Mouse (Mus musculus) hindbrain, embryonic 14.5 days (tissue): Measurements from ENCODE around the gene Pla2g4b. TPM values are rescaled to one million over a fixed set of nuclear protein-coding genes. Genes with fewer than 3 reads are reported as not detected.

Source experiments
- ATAC-seq: fragments of 200-750 bp; cut with Nextera tagmentation; 2 replicates; pipeline ENCODE4 v1.8.0; 2017; ENCODE audit warnings: moderate number of reproducible peaks, mild to moderate bottlenecking, moderate TSS enrichment, moderate library complexity; ENCODE audit not compliant: low FRiP score
- DNase-seq: peaks from one replicate; pipeline ENCODE4 v3.0.0-alpha.2; 2015; ENCODE audit warnings: low spot score
- H3K27ac ChIP-seq: fragments of 300-500 bp; sonication (generic); 2 replicates; pipeline ENCODE4 v1.5.1; 2014; ENCODE audit warnings: mild to moderate bottlenecking, moderate library complexity
- H3K27me3 ChIP-seq: fragments of 300-500 bp; sonication (generic); 2 replicates; pipeline ENCODE4 v1.6.1; 2014; ENCODE audit warnings: mild to moderate bottlenecking, low read length, mixed read lengths; ENCODE audit not compliant: control insufficient read depth, insufficient read depth
- H3K36me3 ChIP-seq: fragments of 300-500 bp; sonication (generic); replicated peaks from 2 replicates; pipeline ENCODE4 v1.6.1; 2014; ENCODE audit not compliant: control insufficient read depth, insufficient read depth
- H3K4me1 ChIP-seq: fragments of 300-500 bp; sonication (generic); replicated peaks from 2 replicates; pipeline ENCODE4 v1.6.1; 2014; ENCODE audit warnings: antibody characterized with exemption, low read length, mixed read lengths; ENCODE audit not compliant: control insufficient read depth, insufficient read depth
- H3K4me2 ChIP-seq: fragments of 300-500 bp; sonication (generic); replicated peaks from 2 replicates; pipeline ENCODE4 v1.6.1; 2014; ENCODE audit warnings: mild to moderate bottlenecking, moderate library complexity
- H3K4me3 ChIP-seq: fragments of 300-500 bp; sonication (generic); replicated peaks from 2 replicates; pipeline ENCODE4 v1.5.1; 2014; ENCODE audit warnings: mild to moderate bottlenecking, low read length
- H3K9ac ChIP-seq: fragments of 300-500 bp; sonication (generic); 2 replicates; pipeline ENCODE4 v1.6.1; 2014
- H3K9me3 ChIP-seq: fragments of 300-500 bp; sonication (generic); 2 replicates; pipeline ENCODE4 v1.6.1; 2016; ENCODE audit warnings: low read length; ENCODE audit not compliant: control insufficient read depth
- whole genome bisulfite sequencing: fragments of 180-500 bp; shearing (Covaris S2); extraction: QIAGEN DNeasy Blood & Tissue Kit; methylation state at CpG from one replicate; pipeline ENCODE4 v1.1.7; 2014; 5-methylcytosine and 5-hydroxymethylcytosine counted together
- polyA plus RNA-seq: library from polyadenylated mRNA; unstranded; fragments of >200 nt; fragmentation: Nextera tagmentation; extraction: Ambion mirVana; gene quantifications from 2 replicates; pipeline ENCODE4 v1.2.1, GENCODE M21; 2014

Pla2g4b gene
- polyA plus RNA-seq, 1 experiment from 2014 or later = 2.7 TPM

- no peak for DNase-seq
- Histone ChIP-seq H3K27ac (no peak overlapping the region), H3K9ac (no peak overlapping the region), H3K9me3 (no peaks in the 10 kb centered on the region), H3K27me3 (no peaks in the 10 kb centered on the region), H3K4me3 (no peak overlapping the region), H3K36me3 (no peaks in the 10 kb centered on the region), H3K4me2 (no peak overlapping the region), H3K4me1 (no peaks in the 10 kb centered on the region)
- no peak for ATAC-seq
- WGBS = 89% methylated on average over 12 of the region's 12 CpGs
Observed at GRCm38 (mm10) chr2:120054771-120055552, 21.7 kb downstream of the Pla2g4b start.

GRCm38 (mm10) chr2:120055923-120056322 lies 22.7 kb downstream of the Pla2g4b start:
- ATAC-seq (no peak), DNase-seq (no peak)
- no peak overlapping the region for H3K9ac ChIP-seq
- no peaks in the 10 kb centered on the region for H3K4me1 ChIP-seq
- no peaks in the 10 kb centered on the region for H3K36me3 ChIP-seq
- H3K4me3 ChIP-seq = no peak overlapping the region
- H3K9me3 ChIP-seq = no peaks in the 10 kb centered on the region
- 86% methylated on average over 10 of the region's 10 CpGs for WGBS
- no peaks in the 10 kb centered on the region for H3K27me3 ChIP-seq
- no peak overlapping the region for H3K4me2 ChIP-seq
- H3K27ac ChIP-seq = no peak overlapping the region

GRCm38 (mm10) chr2:120058818-120059217 lies 25.6 kb downstream of the Pla2g4b start:
- no peaks in the 10 kb centered on the region for H3K4me1 ChIP-seq
- ATAC-seq (no peak), DNase-seq (no peak)
- no peaks in the 10 kb centered on the region for H3K27me3 ChIP-seq
- H3K9ac ChIP-seq = no peak overlapping the region
- H3K9me3 ChIP-seq = no peaks in the 10 kb centered on the region
- H3K27ac ChIP-seq = no peak overlapping the region
- H3K4me3 ChIP-seq = no peak overlapping the region
- 89% methylated on average over 4 of the region's 4 CpGs for WGBS
- no peak overlapping the region for H3K4me2 ChIP-seq
- H3K36me3 ChIP-seq = no peaks in the 10 kb centered on the region

GRCm38 (mm10) chr2:120059466-120059865 lies 26.2 kb downstream of the Pla2g4b start:
- Histone ChIP-seq H3K9me3 (no peaks in the 10 kb centered on the region), H3K4me2 (no peak overlapping the region), H3K4me1 (no peaks in the 10 kb centered on the region), H3K9ac (no peak overlapping the region), H3K36me3 (no peaks in the 10 kb centered on the region), H3K27me3 (no peaks in the 10 kb centered on the region), H3K27ac (no peak overlapping the region), H3K4me3 (no peak overlapping the region)
- no peak for DNase-seq
- ATAC-seq = no peak
- 89% methylated on average over 3 of the region's 3 CpGs for WGBS

GRCm38 (mm10) chr2:120060190-120060589 lies 27.0 kb downstream of the Pla2g4b start:
- no peaks in the 10 kb centered on the region for H3K27me3 ChIP-seq
- ATAC-seq = no peak
- H3K9me3 ChIP-seq = no peaks in the 10 kb centered on the region
- no peaks in the 10 kb centered on the region for H3K36me3 ChIP-seq
- no peaks in the 10 kb centered on the region for H3K4me1 ChIP-seq
- H3K27ac ChIP-seq = no peak overlapping the region
- H3K9ac ChIP-seq = no peak overlapping the region
- H3K4me3 ChIP-seq = no peak overlapping the region
- 69% methylated on average over 6 of the region's 6 CpGs for WGBS
- no peak for DNase-seq
- H3K4me2 ChIP-seq = no peak overlapping the region

- no peak for DNase-seq
- WGBS = 74% methylated on average over 9 of the region's 9 CpGs
- Histone ChIP-seq H3K4me3 (no peak overlapping the region), H3K27ac (no peak overlapping the region), H3K9me3 (no peaks in the 10 kb centered on the region), H3K27me3 (no peaks in the 10 kb centered on the region), H3K4me1 (no peaks in the 10 kb centered on the region), H3K9ac (no peak overlapping the region), H3K4me2 (no peak overlapping the region), H3K36me3 (no peaks in the 10 kb centered on the region)
- no peak for ATAC-seq
Observed at GRCm38 (mm10) chr2:120060651-120061050, 27.4 kb downstream of the Pla2g4b start.

GRCm38 (mm10) chr2:120062248-120062647 lies 29.0 kb downstream of the Pla2g4b start:
- H3K4me3 ChIP-seq = no peak overlapping the region
- H3K4me2 ChIP-seq = no peak overlapping the region
- no peaks in the 10 kb centered on the region for H3K27me3 ChIP-seq
- no peaks in the 10 kb centered on the region for H3K4me1 ChIP-seq
- 80% methylated on average over 8 of the region's 8 CpGs for WGBS
- DNase-seq (no peak), ATAC-seq (no peak)
- no peak overlapping the region for H3K27ac ChIP-seq
- no peaks in the 10 kb centered on the region for H3K36me3 ChIP-seq
- H3K9ac ChIP-seq = no peak overlapping the region
- no peaks in the 10 kb centered on the region for H3K9me3 ChIP-seq

- ATAC-seq = no peak
Observed at GRCm38 (mm10) chr2:120064639-120065038, 31.4 kb downstream of the Pla2g4b start.

GRCm38 (mm10) chr2:120065243-120065642 lies 32.0 kb downstream of the Pla2g4b start:
- H3K4me3 ChIP-seq = no peak overlapping the region
- no peaks in the 10 kb centered on the region for H3K9me3 ChIP-seq
- no peaks in the 10 kb centered on the region for H3K27me3 ChIP-seq
- 97% methylated on average over 10 of the region's 10 CpGs for WGBS
- no peak overlapping the region for H3K4me2 ChIP-seq
- no peak overlapping the region for H3K9ac ChIP-seq
- H3K36me3 ChIP-seq = no peaks in the 10 kb centered on the region
- ATAC-seq (no peak), DNase-seq (no peak)
- H3K4me1 ChIP-seq = no peaks in the 10 kb centered on the region
- H3K27ac ChIP-seq = no peak overlapping the region

More at GRCm38 (mm10) chr2:120064639-120065038, 31.4 kb downstream of the Pla2g4b start:
- no peak overlapping the region for H3K4me2 ChIP-seq
- no peaks in the 10 kb centered on the region for H3K27me3 ChIP-seq
- H3K36me3 ChIP-seq = no peaks in the 10 kb centered on the region
- no peak overlapping the region for H3K9ac ChIP-seq
- H3K4me1 ChIP-seq = no peaks in the 10 kb centered on the region
- no peaks in the 10 kb centered on the region for H3K9me3 ChIP-seq
- H3K4me3 ChIP-seq = no peak overlapping the region
- no peak overlapping the region for H3K27ac ChIP-seq
- WGBS = 83% methylated on average over 6 of the region's 6 CpGs
- DNase-seq = no peak

GRCm38 (mm10) chr2:120066224-120066623 lies 33.0 kb downstream of the Pla2g4b start:
- WGBS = 84% methylated on average over 3 of the region's 3 CpGs
- no peaks in the 10 kb centered on the region for H3K9me3 ChIP-seq
- no peak overlapping the region for H3K4me3 ChIP-seq
- no peak overlapping the region for H3K27ac ChIP-seq
- no peak overlapping the region for H3K4me2 ChIP-seq
- ATAC-seq (no peak), DNase-seq (no peak)
- no peak overlapping the region for H3K9ac ChIP-seq
- no peaks in the 10 kb centered on the region for H3K27me3 ChIP-seq
- no peaks in the 10 kb centered on the region for H3K4me1 ChIP-seq
- no peaks in the 10 kb centered on the region for H3K36me3 ChIP-seq
